Mouse (Mus musculus): ENCODE data around the gene Igdcc4.

DNA sequence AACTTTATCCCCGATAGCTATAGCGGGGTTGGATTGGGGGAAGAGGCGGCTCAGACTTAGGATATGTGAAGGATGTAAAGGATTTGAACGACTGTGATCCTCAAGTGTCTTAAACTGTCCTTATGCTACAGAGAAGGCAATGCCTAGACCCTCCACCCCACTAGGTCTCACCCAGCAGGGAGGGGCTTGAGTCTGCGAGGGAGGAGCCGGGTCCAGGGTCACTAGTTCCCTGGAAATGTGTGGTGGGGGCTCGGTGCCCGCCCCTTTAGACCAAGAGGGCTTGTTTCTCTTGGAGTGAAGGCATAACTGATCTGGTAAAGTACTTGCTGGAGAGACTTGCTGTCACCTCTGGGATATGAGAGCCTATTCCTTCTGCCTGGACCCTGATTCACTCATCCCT lies 41.1 kb downstream of the Igdcc4 start:
- TF ChIP-seq GATA1 (IDR thresholded peaks at IDR 0.05; ENCODE audit: low read length) (no peak), TAL1 (IDR thresholded peaks at IDR 0.05; ENCODE audit: low read length) (no peak)

Data from erythroblast, embryonic 14.5 days (primary cell).